Mouse (Mus musculus) heart, adult 9 months (tissue): ENCODE data around the gene Gng8.

ENCODE experiments used
- DNase-seq, 2 experiments: peaks; one replicate each; pipeline ENCODE4 v3.0.0; 2022; ENCODE audit warnings: low spot score in 2 of 2

Gng8 gene

GRCm38 (mm10) chr7:16923283-16924036 is 31.9 kb downstream of the Gng8 start:
- DNase-seq = no peak

GRCm38 (mm10) chr7:16924037-16924834 is 32.6 kb downstream of the Gng8 start, which contains the start of gene Calm3:
Gene Calm3, minus strand, starts transcription at chr7:16924114.
- DNase-seq = peak; percentile 100

- no peak for DNase-seq
Observed at GRCm38 (mm10) chr7:16928341-16928740, 36.8 kb downstream of the Gng8 start.

GRCm38 (mm10) chr7:16930850-16931249 is 39.3 kb downstream of the Gng8 start:
- DNase-seq = peak in 1 of 2 experiments; percentile 51

GRCm38 (mm10) chr7:16931968-16932627 is 40.5 kb downstream of the Gng8 start:
- DNase-seq = peak; percentile 57 to 83

GRCm38 (mm10) chr7:16932704-16933577 is 41.4 kb downstream of the Gng8 start:
- DNase-seq = no peak

- no peak for DNase-seq
Observed at GRCm38 (mm10) chr7:16937312-16937711, 45.7 kb downstream of the Gng8 start.

GRCm38 (mm10) chr7:16938117-16938791 is 46.7 kb downstream of the Gng8 start:
- no peak for DNase-seq

- peak in 1 of 2 experiments; percentile 46 for DNase-seq
Observed at GRCm38 (mm10) chr7:16940292-16940691, 48.7 kb downstream of the Gng8 start.

GRCm38 (mm10) chr7:16942861-16943260 is 51.3 kb downstream of the Gng8 start:
- no peak for DNase-seq

- DNase-seq = peak; percentile 76 to 80
Observed at GRCm38 (mm10) chr7:16944061-16944807, 52.6 kb downstream of the Gng8 start, which contains the start of gene Pnmal2. Gene Pnmal2, plus strand, starts transcription at chr7:16944682.

- no peak for DNase-seq
Observed at GRCm38 (mm10) chr7:16944808-16945315, 53.3 kb downstream of the Gng8 start.
